Mouse (Mus musculus) lung, postnatal 0 days (tissue): ENCODE measurements around the gene Glis2.

Experiments used
- CTCF ChIP-seq: IDR thresholded peaks from 2 replicates; pipeline ENCODE4 v1.5.1; 2016; ENCODE audit warnings: antibody characterized with exemption, mild to moderate bottlenecking
- EP300 ChIP-seq: IDR thresholded peaks from 2 replicates; pipeline ENCODE4 v1.6.1; 2016; ENCODE audit warnings: antibody characterized with exemption, mild to moderate bottlenecking, control low read depth

- peak; percentile 72 for TF ChIP-seq CTCF
- no peak for TF ChIP-seq EP300
These were observed 1.3 kb upstream of the Glis2 start for GRCm38 (mm10) chr16:4592909-4593875.
